Mouse (Mus musculus): Measurements from ENCODE around the gene Ubqln1. TPM values are rescaled to one million over a fixed set of nuclear protein-coding genes. Genes with fewer than 3 reads are reported as not detected.
A peak's percentile ranks its signal among the peaks of the same experiment; 100 is the strongest.

The Ubqln1 gene
- polyA plus RNA-seq, 2 experiments: 78.5 to 86.5 TPM

DNA sequence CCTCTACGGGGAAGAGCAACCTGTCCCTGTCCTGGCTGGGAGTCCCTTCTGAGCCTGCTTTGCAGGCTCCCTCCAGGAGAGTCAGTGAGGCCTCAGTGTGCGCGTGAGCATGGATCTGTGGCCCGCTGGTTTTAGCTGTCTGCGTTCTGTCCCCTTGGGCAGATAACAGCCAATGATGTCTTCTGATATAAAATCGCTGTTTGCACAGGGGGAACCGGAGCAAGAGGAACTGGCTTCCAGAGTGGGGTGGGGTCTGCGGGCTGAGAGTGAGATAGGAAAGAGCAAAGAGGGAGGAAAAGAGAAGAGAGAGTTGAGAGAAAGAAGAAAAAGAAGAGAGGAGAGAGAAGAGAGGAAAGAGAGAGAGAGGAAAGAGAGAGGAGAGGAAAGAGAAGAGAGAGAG is 58.4 kb downstream of the Ubqln1 start:
- no peak for TF ChIP-seq POLR2A (IDR thresholded peaks at IDR 0.05; ENCODE audit: borderline replicate concordance, extremely low read depth, insufficient read depth, insufficient read length)
- H3K36me3 ChIP-seq (ENCODE audit: control insufficient read depth, insufficient read depth, low read length): peaks cover 17% of the 10 kb centered on the region
- H3K27ac ChIP-seq (replicated peaks; ENCODE audit: low read depth, low read length): no peak overlapping the region
- no peaks in the 10 kb centered on the region for H3K9me3 ChIP-seq (ENCODE audit: control insufficient read depth, low read length)
- WGBS: 26% methylated on average over 8 of the region's 8 CpGs
- peak overlapping the region; percentile 80 for H3K4me3 ChIP-seq (replicated peaks; ENCODE audit: low read length)
- peak overlapping the region; percentile 95 for H3K4me2 ChIP-seq (replicated peaks; ENCODE audit: low read depth, low read length, severe bottlenecking)
- H3K27me3 ChIP-seq (ENCODE audit: control insufficient read depth, insufficient read depth, low read length): no peaks in the 10 kb centered on the region
- H3K4me1 ChIP-seq (ENCODE audit: control insufficient read depth, insufficient read depth, low read length): peaks cover 3% of the 10 kb centered on the region
- ATAC-seq (ENCODE audit: low FRiP score, low read depth) (no peak), DNase-seq (ENCODE audit: low spot score) (no peak)
- peak overlapping the region; percentile 78 for H3K9ac ChIP-seq (ENCODE audit: low read depth, low read length, severe bottlenecking)

DNA sequence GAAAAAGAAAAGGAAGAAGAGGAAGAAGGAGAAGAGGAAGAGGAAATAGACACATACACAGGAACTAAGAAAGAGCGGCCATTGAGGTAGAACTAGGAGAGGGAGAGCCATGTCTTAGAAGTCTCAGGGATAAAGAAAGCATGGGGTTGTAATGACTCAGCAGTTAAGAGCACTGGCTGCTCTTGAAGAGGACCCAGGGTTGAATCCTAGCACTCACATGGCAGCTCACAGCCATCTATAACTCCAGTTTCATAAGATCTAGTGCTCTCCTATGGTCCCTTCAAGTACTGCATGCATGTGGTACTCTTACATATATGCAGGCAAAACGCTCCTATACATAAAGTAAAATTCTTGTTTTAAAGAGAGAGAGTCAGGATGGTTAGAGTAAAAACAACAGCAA is 59.4 kb downstream of the Ubqln1 start:
- ATAC-seq (ENCODE audit: low FRiP score, low read depth): no peak
- Histone ChIP-seq H3K4me3 (replicated peaks; ENCODE audit: low read length) (no peak overlapping the region), H3K27ac (replicated peaks; ENCODE audit: low read depth, low read length) (no peak overlapping the region), H3K4me2 (replicated peaks; ENCODE audit: low read depth, low read length, severe bottlenecking) (no peak overlapping the region), H3K9ac (ENCODE audit: low read depth, low read length, severe bottlenecking) (no peak overlapping the region), H3K36me3 (ENCODE audit: control insufficient read depth, insufficient read depth, low read length) (peaks cover 13% of the 10 kb centered on the region), H3K9me3 (ENCODE audit: control insufficient read depth, low read length) (no peaks in the 10 kb centered on the region), H3K27me3 (ENCODE audit: control insufficient read depth, insufficient read depth, low read length) (no peaks in the 10 kb centered on the region), H3K4me1 (ENCODE audit: control insufficient read depth, insufficient read depth, low read length) (peaks cover 3% of the 10 kb centered on the region)
- no peak for TF ChIP-seq POLR2A (IDR thresholded peaks at IDR 0.05; ENCODE audit: borderline replicate concordance, extremely low read depth, insufficient read depth, insufficient read length)
- no peak for DNase-seq (ENCODE audit: low spot score)
- 85% methylated on average over 2 of the region's 2 CpGs for WGBS

DNA sequence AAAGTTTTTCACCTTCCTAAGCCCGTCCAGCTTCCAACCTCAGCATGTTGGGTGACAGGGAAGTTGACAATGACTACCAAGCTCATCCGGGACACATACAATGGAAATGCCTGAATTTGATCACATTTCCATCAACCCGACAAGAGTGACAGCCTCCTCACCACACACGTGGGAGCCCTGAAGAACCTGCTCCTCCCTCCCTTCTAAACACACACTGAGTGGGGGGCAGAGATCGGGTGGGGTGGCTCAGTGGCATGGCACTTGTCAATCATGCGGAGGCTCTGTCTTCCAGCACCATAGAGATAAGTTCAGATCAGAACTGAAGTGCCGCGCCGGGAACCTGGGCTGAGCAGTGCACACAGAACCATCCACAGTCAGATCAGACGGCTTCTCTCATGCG is 65.0 kb downstream of the Ubqln1 start:
- 81% methylated on average over 11 of the region's 11 CpGs for WGBS
- no peak for DNase-seq (ENCODE audit: low spot score)

GRCm38 (mm10) chr13:58149629-58150028 is 65.8 kb downstream of the Ubqln1 start:
- no peak overlapping the region for H3K9ac ChIP-seq (ENCODE audit: low read depth, low read length, severe bottlenecking)
- 88% methylated on average over 3 of the region's 3 CpGs for WGBS
- DNase-seq (ENCODE audit: low spot score) (no peak), ATAC-seq (ENCODE audit: low FRiP score, low read depth) (no peak)
- no peaks in the 10 kb centered on the region for H3K27me3 ChIP-seq (ENCODE audit: control insufficient read depth, insufficient read depth, low read length)
- H3K36me3 ChIP-seq (ENCODE audit: control insufficient read depth, insufficient read depth, low read length): no peaks in the 10 kb centered on the region
- H3K4me1 ChIP-seq (ENCODE audit: control insufficient read depth, insufficient read depth, low read length): 0 out of 2 replicates have a peak, but pooled peaks cover 2% of the 10 kb centered on the region
- no peak overlapping the region for H3K4me2 ChIP-seq (replicated peaks; ENCODE audit: low read depth, low read length, severe bottlenecking)
- H3K27ac ChIP-seq (replicated peaks; ENCODE audit: low read depth, low read length): no peak overlapping the region
- no peak overlapping the region for H3K4me3 ChIP-seq (replicated peaks; ENCODE audit: low read length)
- TF ChIP-seq POLR2A (IDR thresholded peaks at IDR 0.05; ENCODE audit: borderline replicate concordance, extremely low read depth, insufficient read depth, insufficient read length): no peak
- H3K9me3 ChIP-seq (ENCODE audit: control insufficient read depth, low read length): no peaks in the 10 kb centered on the region

More for the DNA sequence above, 65.0 kb downstream of the Ubqln1 start:
- no peaks in the 10 kb centered on the region for H3K9me3 ChIP-seq (ENCODE audit: control insufficient read depth, low read length)
- H3K4me1 ChIP-seq (ENCODE audit: control insufficient read depth, insufficient read depth, low read length): 0 out of 2 replicates have a peak, but pooled peaks cover 2% of the 10 kb centered on the region
- no peak for TF ChIP-seq POLR2A (IDR thresholded peaks at IDR 0.05; ENCODE audit: borderline replicate concordance, extremely low read depth, insufficient read depth, insufficient read length)
- H3K27ac ChIP-seq (replicated peaks; ENCODE audit: low read depth, low read length): no peak overlapping the region
- no peak overlapping the region for H3K9ac ChIP-seq (ENCODE audit: low read depth, low read length, severe bottlenecking)
- H3K36me3 ChIP-seq (ENCODE audit: control insufficient read depth, insufficient read depth, low read length): no peaks in the 10 kb centered on the region
- H3K4me2 ChIP-seq (replicated peaks; ENCODE audit: low read depth, low read length, severe bottlenecking): no peak overlapping the region
- no peaks in the 10 kb centered on the region for H3K27me3 ChIP-seq (ENCODE audit: control insufficient read depth, insufficient read depth, low read length)
- H3K4me3 ChIP-seq (replicated peaks; ENCODE audit: low read length): no peak overlapping the region
- ATAC-seq (ENCODE audit: low FRiP score, low read depth): no peak

GRCm38 (mm10) chr13:58149033-58149558 is 66.4 kb downstream of the Ubqln1 start:
- ATAC-seq (ENCODE audit: low FRiP score, low read depth) (peak; percentile 30; the same call in 1 of the 2 replicates), DNase-seq (ENCODE audit: low spot score) (no peak)
- no peak for TF ChIP-seq POLR2A (IDR thresholded peaks at IDR 0.05; ENCODE audit: borderline replicate concordance, extremely low read depth, insufficient read depth, insufficient read length)
- no peaks in the 10 kb centered on the region for H3K9me3 ChIP-seq (ENCODE audit: control insufficient read depth, low read length)
- H3K36me3 ChIP-seq (ENCODE audit: control insufficient read depth, insufficient read depth, low read length): no peaks in the 10 kb centered on the region
- H3K27ac ChIP-seq (replicated peaks; ENCODE audit: low read depth, low read length): no peak overlapping the region
- peak overlapping the region; percentile 27 for H3K4me3 ChIP-seq (replicated peaks; ENCODE audit: low read length)
- H3K4me1 ChIP-seq (ENCODE audit: control insufficient read depth, insufficient read depth, low read length): 0 out of 2 replicates have a peak, but pooled peaks cover 2% of the 10 kb centered on the region
- no peaks in the 10 kb centered on the region for H3K27me3 ChIP-seq (ENCODE audit: control insufficient read depth, insufficient read depth, low read length)
- WGBS: 35% methylated on average over 5 of the region's 5 CpGs
- peak overlapping the region; percentile 61 for H3K4me2 ChIP-seq (replicated peaks; ENCODE audit: low read depth, low read length, severe bottlenecking)
- no peak overlapping the region for H3K9ac ChIP-seq (ENCODE audit: low read depth, low read length, severe bottlenecking)

All from limb, embryonic 14.5 days (tissue).